Mouse (Mus musculus) G1E (cell line): Measurements from ENCODE around the gene Hcrtr1.

ENCODE experiments used
- CTCF ChIP-seq: IDR thresholded peaks from 2 replicates; pipeline ENCODE4 v1.5.1; 2012; ENCODE audit warnings: low read depth, low read length, inconsistent platforms, mixed read lengths
- GATA1 ChIP-seq: IDR thresholded peaks from 2 replicates; pipeline ENCODE4 v1.6.1; 2012; ENCODE audit warnings: borderline replicate concordance, low read length, inconsistent platforms, mixed read lengths
- GATA2 ChIP-seq: IDR thresholded peaks from 2 replicates; pipeline ENCODE4 v1.6.1; 2012; ENCODE audit warnings: low read depth, low read length, inconsistent platforms, borderline replicate concordance
- POLR2AphosphoS5 ChIP-seq: IDR thresholded peaks from 2 replicates; pipeline ENCODE4 v1.6.1; 2012; ENCODE audit warnings: low read depth, low read length, inconsistent platforms; ENCODE audit not compliant: insufficient replicate concordance
- TAL1 ChIP-seq: conservative IDR thresholded peaks from 2 replicates; pipeline ENCODE4 v1.6.1; 2012; ENCODE audit warnings: low read depth, low read length, inconsistent platforms, mixed read lengths

GRCm38 (mm10) chr4:130110091-130110490, 29.1 kb downstream of the Hcrtr1 start:
- TF ChIP-seq GATA1 (no peak), POLR2AphosphoS5 (no peak), CTCF (no peak), TAL1 (no peak), GATA2 (no peak)
